Mouse (Mus musculus): ENCODE measurements around the gene Ssr2.

DNA sequence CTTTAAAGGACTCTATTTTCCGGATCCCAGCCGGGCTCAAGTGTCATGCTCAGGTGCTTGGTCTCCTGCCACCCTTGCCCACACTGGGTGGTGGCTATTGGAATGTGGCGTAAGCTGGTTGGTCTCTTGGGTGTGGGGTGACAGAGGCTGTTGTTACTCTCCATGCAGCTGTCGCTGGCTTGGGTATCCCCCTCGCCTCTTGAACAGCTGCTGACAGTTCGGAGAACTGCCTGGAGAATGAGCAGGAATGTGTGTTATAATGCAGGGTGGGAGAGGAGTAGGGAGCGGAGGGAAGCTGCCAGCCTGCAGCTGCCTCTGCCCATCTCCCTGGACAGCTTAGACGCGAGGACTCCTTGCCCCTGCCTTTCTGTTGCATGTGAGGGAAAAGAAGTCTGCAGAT is 54.3 kb downstream of the Ssr2 start:
- TF ChIP-seq EP300 (optimal IDR thresholded peaks at IDR 0.05) (no peak), CTCF (IDR thresholded peaks at IDR 0.05; ENCODE audit: low read depth) (no peak)

Measured in stomach, postnatal 0 days (tissue).